1 mouse cellular context compared by ENCODE assay signal in genomic region chr1:191073486-191073885, GRCm38 (mm10).
A peak's percentile ranks its signal among the peaks of the same experiment; 100 is the strongest.
TF ChIP-seq lines count a peak whose summit lies in the region.

No protein-coding gene starts in this region.

TF ChIP-seq in MEL, 35 proteins besides CTCF, POLR2A, EP300 and RAD21 (continued from another document):
- peak; percentile 78; the same call in 1 of the 2 replicates for TF ChIP-seq TCF12 (IDR thresholded peaks at IDR 0.05; ENCODE audit: low read depth, low read length)
- no peak for TF ChIP-seq CHD1 (IDR thresholded peaks at IDR 0.05; ENCODE audit: low read depth, low read length)
- TF ChIP-seq USF2 (IDR thresholded peaks at IDR 0.05; ENCODE audit: borderline replicate concordance in 1 of 2, insufficient read depth in 1 of 2, low read depth in 1 of 2, low read length in 2 of 2): no peak
- no peak for TF ChIP-seq JUND (IDR thresholded peaks at IDR 0.05; ENCODE audit: low read depth, low read length)
- TF ChIP-seq ZMIZ1 (IDR thresholded peaks at IDR 0.05; ENCODE audit: low read depth, low read length): no peak
- TF ChIP-seq HCFC1 (IDR thresholded peaks at IDR 0.05; ENCODE audit: low read depth, low read length): no peak
- TF ChIP-seq ETS1 (IDR thresholded peaks at IDR 0.05; ENCODE audit: low read depth, low read length): peak; percentile 44; the same call in 1 of the 2 replicates
- TF ChIP-seq GABPA (IDR thresholded peaks at IDR 0.05; ENCODE audit: low read depth, low read length): no peak
